Mouse (Mus musculus) heart, postnatal 0 days (tissue): ENCODE results near the gene AK157302.

ENCODE experiments used
- CTCF ChIP-seq: IDR thresholded peaks from 2 replicates; pipeline ENCODE4 v1.5.1; 2016; ENCODE audit warnings: antibody characterized with exemption, control low read depth, low read depth
- EP300 ChIP-seq: IDR thresholded peaks from 2 replicates; pipeline ENCODE4 v1.6.1; 2016; ENCODE audit warnings: antibody characterized with exemption, low read depth

GRCm38 (mm10) chr13:21454133-21454532, 40.9 kb upstream of the AK157302 start:
- TF ChIP-seq EP300 = no peak
- no peak for TF ChIP-seq CTCF
